Mouse (Mus musculus): ENCODE measurements around the gene Wasf2. TPM values are rescaled to one million over a fixed set of nuclear protein-coding genes. Genes with fewer than 3 reads are reported as not detected.

Wasf2 gene
- polyA plus RNA-seq, 1 experiment from 2014 or later: 42.7 TPM

DNA sequence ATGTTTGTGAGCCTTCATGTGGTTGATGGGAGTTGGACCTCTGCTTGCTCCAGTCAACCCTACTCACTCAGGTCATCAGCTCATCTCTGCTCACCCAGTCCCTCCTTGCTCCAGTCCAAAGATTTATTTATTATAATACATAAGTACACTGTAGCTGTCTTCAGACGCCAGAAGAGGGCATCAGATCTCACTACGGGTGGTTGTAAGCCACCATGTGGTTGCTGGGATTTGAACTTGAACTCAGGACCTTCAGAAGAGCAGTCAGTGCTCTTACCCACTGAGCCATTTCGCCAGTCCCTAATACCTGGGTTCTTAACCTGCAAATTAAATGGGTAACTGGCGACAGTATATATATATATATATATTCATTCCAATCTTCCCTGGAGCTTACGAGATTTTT, 105.1 kb downstream of the Wasf2 start:
- Histone ChIP-seq H3K36me3 (ENCODE audit: control insufficient read depth, insufficient read depth) (no peaks in the 10 kb centered on the region), H3K9ac (ENCODE audit: low read depth, low read length) (no peak overlapping the region), H3K27me3 (ENCODE audit: control insufficient read depth, insufficient read depth, low read depth, low read length) (no peaks in the 10 kb centered on the region; the same call in 1 of the 2 replicates), H3K9me3 (replicated peaks; ENCODE audit: control insufficient read depth, low read length) (no peaks in the 10 kb centered on the region), H3K4me3 (ENCODE audit: low read depth, low read length) (no peak overlapping the region), H3K27ac (ENCODE audit: low read length) (no peak overlapping the region), H3K4me1 (ENCODE audit: control insufficient read depth, low read depth, low read length) (peaks cover 12% of the 10 kb centered on the region), H3K4me2 (ENCODE audit: low read depth, low read length) (no peak overlapping the region)
- ATAC-seq (ENCODE audit: low read depth): no peak
- 70% methylated on average over 5 of the region's 5 CpGs for WGBS (ENCODE audit: insufficient replicate concordance)

DNA sequence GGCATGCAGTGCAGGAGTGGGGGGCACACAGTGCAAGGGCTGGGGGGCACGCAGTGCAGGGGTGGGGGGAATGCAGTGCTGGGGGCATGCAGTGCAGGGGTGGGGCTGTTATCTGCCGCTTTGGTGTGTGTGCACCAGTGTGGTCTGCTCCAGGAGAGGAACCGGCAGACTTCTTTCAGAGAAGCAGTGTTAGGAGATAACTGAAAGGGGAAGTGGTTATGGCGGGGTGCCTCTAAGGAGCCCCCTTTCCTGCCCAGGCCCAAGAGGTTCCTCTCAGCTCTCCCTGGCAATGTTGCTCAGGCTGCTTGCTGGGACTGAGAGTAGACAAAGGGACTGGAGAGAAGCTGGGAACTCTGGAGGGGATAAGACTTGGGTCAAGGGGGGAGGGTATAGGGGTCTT, 107.6 kb downstream of the Wasf2 start:
- Histone ChIP-seq H3K27ac (ENCODE audit: low read length) (no peak overlapping the region), H3K4me2 (ENCODE audit: low read depth, low read length) (no peak overlapping the region), H3K4me3 (ENCODE audit: low read depth, low read length) (no peak overlapping the region), H3K4me1 (ENCODE audit: control insufficient read depth, low read depth, low read length) (peaks cover 31% of the 10 kb centered on the region), H3K27me3 (ENCODE audit: control insufficient read depth, insufficient read depth, low read depth, low read length) (peaks cover 3% of the 10 kb centered on the region; the same call in 1 of the 2 replicates), H3K9me3 (replicated peaks; ENCODE audit: control insufficient read depth, low read length) (no peaks in the 10 kb centered on the region), H3K36me3 (ENCODE audit: control insufficient read depth, insufficient read depth) (no peaks in the 10 kb centered on the region), H3K9ac (ENCODE audit: low read depth, low read length) (no peak overlapping the region)
- no peak for ATAC-seq (ENCODE audit: low read depth)
- WGBS (ENCODE audit: insufficient replicate concordance): 0% methylated on average over 4 of the region's 4 CpGs

DNA sequence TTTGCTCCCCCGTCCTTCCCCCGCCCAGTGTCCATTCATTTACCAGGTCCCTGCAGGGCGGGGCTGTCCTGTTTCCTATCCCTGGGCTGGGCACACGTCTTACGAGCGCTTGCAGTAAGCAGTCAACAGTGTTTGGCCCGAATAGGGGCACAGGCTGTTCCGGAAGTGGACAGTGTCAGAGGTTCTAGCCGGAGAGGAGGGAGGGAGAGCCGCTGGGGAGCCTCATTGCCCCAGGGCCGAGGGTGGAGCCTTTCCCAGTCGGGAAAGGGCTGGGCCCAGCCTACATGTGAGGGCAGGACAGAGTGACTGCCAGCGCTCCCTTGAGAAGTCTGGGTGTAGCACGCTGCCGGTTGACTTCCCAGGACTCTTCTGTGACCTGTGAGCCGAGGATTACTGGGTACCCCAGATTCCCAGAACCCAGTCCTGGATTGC, 110.2 kb downstream of the Wasf2 start, which contains the start of gene Map3k6:
Gene Map3k6 (plus strand): TSS at position 329 of the 432 bp plus-strand sequence.
- no peaks in the 10 kb centered on the region for H3K9me3 ChIP-seq (replicated peaks; ENCODE audit: control insufficient read depth, low read length)
- WGBS (ENCODE audit: insufficient replicate concordance): 2% methylated on average over 16 of the region's 16 CpGs
- H3K9ac ChIP-seq (ENCODE audit: low read depth, low read length): peak within 1 kb of the TSS; percentile 63
- H3K4me3 ChIP-seq (ENCODE audit: low read depth, low read length): peak within 1 kb of the TSS; percentile 65
- H3K4me2 ChIP-seq (ENCODE audit: low read depth, low read length): peak within 1 kb of the TSS; percentile 94
- peak; percentile 70 for ATAC-seq (ENCODE audit: low read depth)
- no peaks in the 10 kb centered on the region for H3K36me3 ChIP-seq (ENCODE audit: control insufficient read depth, insufficient read depth)
- H3K4me1 ChIP-seq (ENCODE audit: control insufficient read depth, low read depth, low read length): peaks cover 45% of the 10 kb centered on the region
- H3K27me3 ChIP-seq (ENCODE audit: control insufficient read depth, insufficient read depth, low read depth, low read length): peaks cover 3% of the 10 kb centered on the region
- peak within 1 kb of the TSS; percentile 59 for H3K27ac ChIP-seq (ENCODE audit: low read length)

GRCm38 (mm10) chr4:133240934-133241908, 110.9 kb downstream of the Wasf2 start:
- Histone ChIP-seq H3K4me1 (ENCODE audit: control insufficient read depth, low read depth, low read length) (peaks cover 45% of the 10 kb centered on the region), H3K36me3 (ENCODE audit: control insufficient read depth, insufficient read depth) (no peaks in the 10 kb centered on the region), H3K4me3 (ENCODE audit: low read depth, low read length) (peak overlapping the region; percentile 65), H3K9ac (ENCODE audit: low read depth, low read length) (peak overlapping the region; percentile 63), H3K27me3 (ENCODE audit: control insufficient read depth, insufficient read depth, low read depth, low read length) (peaks cover 3% of the 10 kb centered on the region), H3K9me3 (replicated peaks; ENCODE audit: control insufficient read depth, low read length) (no peaks in the 10 kb centered on the region), H3K27ac (ENCODE audit: low read length) (peak overlapping the region; percentile 59), H3K4me2 (ENCODE audit: low read depth, low read length) (peak overlapping the region; percentile 94)
- ATAC-seq (ENCODE audit: low read depth): peak; percentile 85
- WGBS (ENCODE audit: insufficient replicate concordance): under 1% methylated on average over 68 of the region's 78 CpGs

DNA sequence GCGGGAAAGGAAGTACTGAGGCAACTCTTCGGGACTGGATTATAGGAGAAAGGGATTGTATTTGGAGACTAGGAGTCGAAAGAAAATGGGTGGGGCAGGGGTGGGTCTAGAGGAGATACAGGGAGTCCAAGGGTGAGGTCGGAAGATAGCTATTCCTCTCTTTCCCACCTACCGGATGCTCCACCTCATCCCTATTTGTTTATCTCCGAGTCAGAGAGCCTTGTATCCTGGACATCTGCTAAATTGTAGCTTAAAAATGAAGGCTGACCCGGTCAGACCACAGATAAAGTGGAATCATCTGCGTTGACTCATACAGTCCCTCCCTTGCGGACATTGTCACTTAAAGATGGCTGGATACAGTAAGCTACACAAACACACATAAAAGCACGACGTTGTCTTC, 111.6 kb downstream of the Wasf2 start:
- H3K4me1 ChIP-seq (ENCODE audit: control insufficient read depth, low read depth, low read length): peaks cover 48% of the 10 kb centered on the region
- ATAC-seq (ENCODE audit: low read depth): no peak
- H3K27ac ChIP-seq (ENCODE audit: low read length): peak overlapping the region; percentile 50; the same call in 1 of the 2 replicates
- no peaks in the 10 kb centered on the region for H3K36me3 ChIP-seq (ENCODE audit: control insufficient read depth, insufficient read depth)
- peaks cover 3% of the 10 kb centered on the region for H3K27me3 ChIP-seq (ENCODE audit: control insufficient read depth, insufficient read depth, low read depth, low read length)
- H3K4me2 ChIP-seq (ENCODE audit: low read depth, low read length): peak overlapping the region; percentile 94
- peak overlapping the region; percentile 65 for H3K4me3 ChIP-seq (ENCODE audit: low read depth, low read length)
- 18% methylated on average over 11 of the region's 11 CpGs for WGBS (ENCODE audit: insufficient replicate concordance)
- peak overlapping the region; percentile 30 for H3K9ac ChIP-seq (ENCODE audit: low read depth, low read length)
- H3K9me3 ChIP-seq (replicated peaks; ENCODE audit: control insufficient read depth, low read length): no peaks in the 10 kb centered on the region

DNA sequence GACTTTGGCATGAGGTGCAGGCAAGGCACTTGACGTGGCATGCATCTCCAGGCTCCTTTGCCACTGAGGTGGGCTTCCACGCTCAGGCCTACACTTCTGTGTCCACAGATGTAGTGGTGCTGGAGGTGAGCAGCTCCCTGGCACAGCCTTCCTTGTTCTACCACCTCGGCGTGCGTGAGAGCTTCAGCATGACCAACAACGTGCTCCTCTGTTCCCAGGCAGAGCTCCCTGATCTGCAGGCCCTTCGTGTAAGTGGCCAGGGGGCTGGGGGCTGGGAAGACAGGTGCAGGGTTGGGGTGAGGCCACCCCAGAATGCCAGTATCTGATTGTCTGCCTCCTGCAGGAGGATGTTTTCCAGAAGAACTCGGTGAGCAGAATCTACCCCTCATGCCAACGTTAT, 112.4 kb downstream of the Wasf2 start:
- H3K9me3 ChIP-seq (replicated peaks; ENCODE audit: control insufficient read depth, low read length): no peaks in the 10 kb centered on the region
- H3K9ac ChIP-seq (ENCODE audit: low read depth, low read length): no peak overlapping the region
- ATAC-seq (ENCODE audit: low read depth): no peak
- 73% methylated on average over 9 of the region's 9 CpGs for WGBS (ENCODE audit: insufficient replicate concordance)
- peaks cover 5% of the 10 kb centered on the region for H3K27me3 ChIP-seq (ENCODE audit: control insufficient read depth, insufficient read depth, low read depth, low read length)
- peaks cover 56% of the 10 kb centered on the region for H3K4me1 ChIP-seq (ENCODE audit: control insufficient read depth, low read depth, low read length)
- no peak overlapping the region for H3K4me2 ChIP-seq (ENCODE audit: low read depth, low read length)
- H3K27ac ChIP-seq (ENCODE audit: low read length): no peak overlapping the region
- H3K4me3 ChIP-seq (ENCODE audit: low read depth, low read length): no peak overlapping the region
- no peaks in the 10 kb centered on the region for H3K36me3 ChIP-seq (ENCODE audit: control insufficient read depth, insufficient read depth)

- ATAC-seq (ENCODE audit: low read depth): no peak
- Histone ChIP-seq H3K4me2 (ENCODE audit: low read depth, low read length) (no peak overlapping the region), H3K9ac (ENCODE audit: low read depth, low read length) (no peak overlapping the region), H3K27me3 (ENCODE audit: control insufficient read depth, insufficient read depth, low read depth, low read length) (peaks cover 7% of the 10 kb centered on the region), H3K27ac (ENCODE audit: low read length) (no peak overlapping the region), H3K4me1 (ENCODE audit: control insufficient read depth, low read depth, low read length) (peaks cover 57% of the 10 kb centered on the region), H3K4me3 (ENCODE audit: low read depth, low read length) (no peak overlapping the region), H3K9me3 (replicated peaks; ENCODE audit: control insufficient read depth, low read length) (no peaks in the 10 kb centered on the region), H3K36me3 (ENCODE audit: control insufficient read depth, insufficient read depth) (no peaks in the 10 kb centered on the region)
- WGBS (ENCODE audit: insufficient replicate concordance): 60% methylated on average over 13 of the region's 13 CpGs
These were observed 113.2 kb downstream of the Wasf2 start for GRCm38 (mm10) chr4:133243538-133243937.

GRCm38 (mm10) chr4:133244289-133244688, 114.0 kb downstream of the Wasf2 start:
- H3K4me3 ChIP-seq (ENCODE audit: low read depth, low read length): no peak overlapping the region
- no peak overlapping the region for H3K4me2 ChIP-seq (ENCODE audit: low read depth, low read length)
- H3K36me3 ChIP-seq (ENCODE audit: control insufficient read depth, insufficient read depth): no peaks in the 10 kb centered on the region
- 8% methylated on average over 1 of the region's 1 CpGs for WGBS (ENCODE audit: insufficient replicate concordance)
- H3K9me3 ChIP-seq (replicated peaks; ENCODE audit: control insufficient read depth, low read length): no peaks in the 10 kb centered on the region
- H3K4me1 ChIP-seq (ENCODE audit: control insufficient read depth, low read depth, low read length): peaks cover 58% of the 10 kb centered on the region
- no peak overlapping the region for H3K9ac ChIP-seq (ENCODE audit: low read depth, low read length)
- no peak overlapping the region for H3K27ac ChIP-seq (ENCODE audit: low read length)
- ATAC-seq (ENCODE audit: low read depth): no peak
- H3K27me3 ChIP-seq (ENCODE audit: control insufficient read depth, insufficient read depth, low read depth, low read length): peaks cover 8% of the 10 kb centered on the region

DNA sequence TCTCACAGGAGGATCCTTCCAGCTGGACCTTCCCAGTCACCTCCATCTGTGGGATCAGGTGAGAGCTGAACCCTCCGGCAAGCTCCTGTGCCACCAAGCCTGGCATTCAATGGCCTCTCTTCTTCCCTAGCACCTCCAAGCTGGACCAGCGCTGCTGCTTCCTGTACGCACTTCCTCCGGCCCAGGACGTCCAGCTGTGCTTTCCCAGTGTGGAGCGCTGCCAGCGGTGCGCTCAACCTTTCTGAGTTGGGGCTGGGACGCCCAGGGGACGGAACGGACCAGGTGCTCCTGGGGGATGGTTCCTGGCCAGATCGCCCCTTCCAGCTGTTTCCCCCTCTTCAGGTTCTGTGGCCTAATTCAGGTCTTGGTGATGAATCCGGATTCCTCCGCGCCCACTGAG, 116.8 kb downstream of the Wasf2 start:
- H3K27me3 ChIP-seq (ENCODE audit: control insufficient read depth, insufficient read depth, low read depth, low read length): peaks cover 29% of the 10 kb centered on the region
- H3K4me1 ChIP-seq (ENCODE audit: control insufficient read depth, low read depth, low read length): peaks cover 55% of the 10 kb centered on the region
- no peaks in the 10 kb centered on the region for H3K9me3 ChIP-seq (replicated peaks; ENCODE audit: control insufficient read depth, low read length)
- WGBS (ENCODE audit: insufficient replicate concordance): 62% methylated on average over 15 of the region's 15 CpGs
- 0 out of 2 replicates have a peak overlapping the region, but pooled peaks have one; percentile 30 for H3K9ac ChIP-seq (ENCODE audit: low read depth, low read length)
- no peak overlapping the region for H3K4me3 ChIP-seq (ENCODE audit: low read depth, low read length)
- no peaks in the 10 kb centered on the region for H3K36me3 ChIP-seq (ENCODE audit: control insufficient read depth, insufficient read depth)
- peak overlapping the region; percentile 90 for H3K27ac ChIP-seq (ENCODE audit: low read length)
- H3K4me2 ChIP-seq (ENCODE audit: low read depth, low read length): peak overlapping the region; percentile 58
- ATAC-seq (ENCODE audit: low read depth): no peak

All from liver, embryonic 16.5 days (tissue).